Mouse (Mus musculus) ovary, adult 18-20 months (tissue): ENCODE data around the gene Hrh3.

Source experiments
- DNase-seq: peaks from one replicate; pipeline ENCODE4 v3.0.0; 2022; ENCODE audit warnings: low spot score, mixed read lengths

Hrh3 gene

GRCm38 (mm10) chr2:180103978-180104658, at the start of gene Hrh3:
Gene Hrh3, minus strand, starts transcription at chr2:180104488.
- peak; percentile 76 for DNase-seq

- no peak for DNase-seq
Observed at GRCm38 (mm10) chr2:180148551-180148950, 44.3 kb upstream of the Hrh3 start.

- DNase-seq: no peak
Observed at GRCm38 (mm10) chr2:180147379-180147778, 43.1 kb upstream of the Hrh3 start.

GRCm38 (mm10) chr2:180146091-180146490, 41.8 kb upstream of the Hrh3 start:
- DNase-seq: no peak

GRCm38 (mm10) chr2:180135414-180135813, 31.1 kb upstream of the Hrh3 start:
- DNase-seq: no peak

GRCm38 (mm10) chr2:180133911-180134310, 29.6 kb upstream of the Hrh3 start:
- DNase-seq: no peak

GRCm38 (mm10) chr2:180133231-180133630, 28.9 kb upstream of the Hrh3 start:
- DNase-seq: no peak

GRCm38 (mm10) chr2:180127675-180128074, 23.4 kb upstream of the Hrh3 start:
- DNase-seq: no peak

- peak; percentile 67 for DNase-seq
Observed at GRCm38 (mm10) chr2:180126195-180126594, 21.9 kb upstream of the Hrh3 start.

GRCm38 (mm10) chr2:180124192-180124591, 19.9 kb upstream of the Hrh3 start:
- no peak for DNase-seq

- no peak for DNase-seq
Observed at GRCm38 (mm10) chr2:180120292-180120761, 16.0 kb upstream of the Hrh3 start.

- DNase-seq: no peak
Observed at GRCm38 (mm10) chr2:180119439-180120291, 15.4 kb upstream of the Hrh3 start.

- peak; percentile 100 for DNase-seq
Observed at GRCm38 (mm10) chr2:180118661-180119438, 14.6 kb upstream of the Hrh3 start, which contains the start of gene Osbpl2. Gene Osbpl2, plus strand, starts transcription at chr2:180119306.

- DNase-seq: peak; percentile 17
Observed at GRCm38 (mm10) chr2:180117485-180118194, 13.4 kb upstream of the Hrh3 start.

GRCm38 (mm10) chr2:180116741-180117484, 12.6 kb upstream of the Hrh3 start:
- no peak for DNase-seq

- DNase-seq: no peak
Observed at GRCm38 (mm10) chr2:180116081-180116493, 11.8 kb upstream of the Hrh3 start.

- peak; percentile 15 for DNase-seq
Observed at GRCm38 (mm10) chr2:180115279-180115678, 11.0 kb upstream of the Hrh3 start.

GRCm38 (mm10) chr2:180113909-180114890, 9.9 kb upstream of the Hrh3 start:
- DNase-seq: no peak

- no peak for DNase-seq
Observed at GRCm38 (mm10) chr2:180108285-180108684, 4.0 kb upstream of the Hrh3 start.

- DNase-seq: no peak
Observed at GRCm38 (mm10) chr2:180107081-180107480, 2.8 kb upstream of the Hrh3 start.
